Mouse (Mus musculus) midbrain, embryonic 15.5 days (tissue): ENCODE measurements around the gene Ctnnbip1. TPM values are rescaled to one million over a fixed set of nuclear protein-coding genes. Genes with fewer than 3 reads are reported as not detected.
A peak's percentile ranks its signal among the peaks of the same experiment; 100 is the strongest.

ENCODE experiments used
- ATAC-seq: fragments of 200-750 bp; cut with Nextera tagmentation; replicated peaks from 2 replicates; pipeline ENCODE4 v1.8.0; 2017; ENCODE audit warnings: moderate TSS enrichment
- H3K27ac ChIP-seq: fragments of 300-500 bp; sonication (generic); 2 replicates; pipeline ENCODE4 v1.5.1; 2015; ENCODE audit warnings: mild to moderate bottlenecking, inconsistent platforms
- H3K27me3 ChIP-seq: fragments of 300-500 bp; sonication (generic); replicated peaks from 2 replicates; pipeline ENCODE4 v1.6.1; 2015; ENCODE audit warnings: inconsistent platforms
- H3K36me3 ChIP-seq: fragments of 300-500 bp; sonication (generic); replicated peaks from 2 replicates; pipeline ENCODE4 v1.6.1; 2015; ENCODE audit warnings: inconsistent platforms
- H3K4me1 ChIP-seq: fragments of 300-500 bp; sonication (generic); 2 replicates; pipeline ENCODE4 v1.6.1; 2015; ENCODE audit warnings: inconsistent platforms
- H3K4me2 ChIP-seq: fragments of 300-500 bp; sonication (generic); 2 replicates; pipeline ENCODE4 v1.6.1; 2015; ENCODE audit warnings: inconsistent platforms, mild to moderate bottlenecking, moderate library complexity
- H3K4me3 ChIP-seq: fragments of 300-500 bp; sonication (generic); 2 replicates; pipeline ENCODE4 v1.5.1; 2015; ENCODE audit warnings: mild to moderate bottlenecking, inconsistent platforms
- H3K9ac ChIP-seq: fragments of 300-500 bp; sonication (generic); 2 replicates; pipeline ENCODE4 v1.6.1; 2015; ENCODE audit warnings: mild to moderate bottlenecking, inconsistent platforms
- H3K9me3 ChIP-seq: fragments of 300-500 bp; sonication (generic); 2 replicates; pipeline ENCODE4 v1.6.1; 2016; ENCODE audit warnings: inconsistent platforms
- WGBS: fragments of 180-500 bp; shearing (Covaris S2); methylation state at CpG from one replicate; pipeline ENCODE4 v1.1.7; 2015; ENCODE audit warnings: mixed read lengths; 5-methylcytosine and 5-hydroxymethylcytosine counted together
- polyA plus RNA-seq: library from polyadenylated mRNA; unstranded; fragments of >200 nt; fragmentation: Nextera tagmentation; extraction: Ambion mirVana; gene quantifications from 2 replicates; pipeline ENCODE4 v1.2.1, GENCODE M21; 2015

Ctnnbip1 gene
- polyA plus RNA-seq, 1 experiment from 2014 or later = 99.5 TPM

DNA sequence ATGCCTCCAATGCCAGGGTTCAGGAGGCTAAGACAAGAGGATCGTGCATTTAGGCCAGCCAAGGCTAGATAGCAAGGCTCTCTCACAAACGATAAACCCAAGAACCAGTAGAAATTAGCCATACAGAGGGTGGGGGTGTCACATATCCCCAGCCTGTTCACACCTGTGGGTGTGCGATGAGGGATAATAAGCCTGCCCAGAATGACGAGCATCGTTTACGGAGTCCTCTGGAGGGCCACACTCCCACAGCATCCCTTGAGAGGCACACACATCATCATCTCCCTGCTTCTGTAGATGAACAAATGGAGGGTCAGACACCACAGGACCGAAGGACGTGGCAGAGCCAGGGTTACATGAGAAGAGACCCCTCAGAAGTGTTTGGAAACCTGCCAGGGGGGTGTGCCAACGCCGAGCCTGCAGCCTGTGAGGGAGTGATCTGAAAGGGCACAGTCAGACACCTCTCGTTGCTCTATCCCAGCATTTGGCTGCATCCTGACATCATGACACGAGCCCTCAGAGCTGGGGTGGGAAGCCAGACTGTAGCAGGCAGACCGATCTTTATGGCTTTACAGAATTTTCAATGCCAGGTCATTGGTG is 60.1 kb downstream of the Ctnnbip1 start:
- Histone ChIP-seq H3K9ac (no peak overlapping the region), H3K9me3 (no peaks in the 10 kb centered on the region), H3K4me2 (no peak overlapping the region), H3K4me3 (no peak overlapping the region), H3K4me1 (peaks cover 32% of the 10 kb centered on the region), H3K27me3 (no peaks in the 10 kb centered on the region), H3K27ac (0 out of 2 replicates have a peak overlapping the region, but pooled peaks have one; percentile 3), H3K36me3 (no peaks in the 10 kb centered on the region)
- ATAC-seq = no peak
- WGBS = 57% methylated on average over 13 of the region's 13 CpGs

DNA sequence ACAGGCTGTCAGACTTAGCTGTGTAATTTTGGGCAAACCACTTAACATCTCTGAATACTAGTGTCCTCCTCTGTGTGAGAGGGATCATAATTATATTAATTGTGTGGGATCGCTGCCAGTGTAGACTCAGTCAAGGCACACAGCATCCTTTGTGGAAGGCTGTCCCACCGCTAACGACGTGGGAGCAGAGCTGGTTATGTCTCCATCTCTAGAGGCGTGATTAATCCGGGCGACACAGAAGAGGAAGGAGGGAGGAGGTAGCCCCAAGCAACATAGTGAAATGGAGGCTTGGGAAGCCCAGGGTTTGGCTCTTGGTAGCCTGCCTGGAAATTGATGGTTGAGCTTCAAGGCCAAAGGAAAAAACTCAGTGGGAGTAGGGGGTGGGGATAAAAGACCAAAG is 60.8 kb downstream of the Ctnnbip1 start:
- Histone ChIP-seq H3K4me3 (no peak overlapping the region), H3K9me3 (no peaks in the 10 kb centered on the region), H3K9ac (no peak overlapping the region), H3K36me3 (no peaks in the 10 kb centered on the region), H3K4me1 (peaks cover 32% of the 10 kb centered on the region), H3K27me3 (no peaks in the 10 kb centered on the region), H3K27ac (0 out of 2 replicates have a peak overlapping the region, but pooled peaks have one; percentile 3), H3K4me2 (no peak overlapping the region)
- peak; percentile 43 for ATAC-seq
- 21% methylated on average over 7 of the region's 7 CpGs for WGBS

DNA sequence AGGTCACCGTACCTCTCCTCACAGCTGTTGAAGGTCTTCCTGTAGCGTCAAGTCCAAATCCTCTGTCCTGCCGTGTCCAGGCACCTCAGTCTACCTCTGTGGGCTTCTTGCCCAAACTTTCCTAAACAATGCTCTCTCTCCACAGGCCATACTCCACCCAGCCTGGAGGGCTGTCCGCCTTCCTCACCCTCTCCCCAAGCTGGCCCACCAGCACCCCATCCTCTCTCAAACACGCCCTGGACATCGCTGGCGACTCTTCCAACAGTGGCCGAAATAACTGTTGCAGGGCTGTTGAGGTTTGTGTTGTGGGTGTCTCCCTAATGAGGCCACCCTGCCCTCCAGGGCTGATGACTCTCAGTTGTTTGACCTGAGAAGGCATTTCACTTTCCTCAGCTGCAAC is 67.2 kb downstream of the Ctnnbip1 start:
- 0 out of 2 replicates have a peak, but pooled peaks cover 4% of the 10 kb centered on the region for H3K27me3 ChIP-seq
- ATAC-seq = 0 out of 2 replicates have a peak, but pooled peaks have one; percentile 7
- H3K4me2 ChIP-seq = no peak overlapping the region
- no peak overlapping the region for H3K9ac ChIP-seq
- no peaks in the 10 kb centered on the region for H3K36me3 ChIP-seq
- H3K9me3 ChIP-seq = no peaks in the 10 kb centered on the region
- H3K4me1 ChIP-seq = peaks cover 24% of the 10 kb centered on the region
- H3K4me3 ChIP-seq = no peak overlapping the region
- no peak overlapping the region for H3K27ac ChIP-seq
- 84% methylated on average over 8 of the region's 8 CpGs for WGBS

GRCm38 (mm10) chr4:149586044-149586782 is 68.2 kb downstream of the Ctnnbip1 start, which contains the start of gene Clstn1:
Clstn1 (plus strand) TSS chr4:149586468.
- Histone ChIP-seq H3K4me2 (peak within 1 kb of the TSS; percentile 93), H3K36me3 (no peaks in the 10 kb centered on the region), H3K27me3 (0 out of 2 replicates have a peak, but pooled peaks cover 4% of the 10 kb centered on the region), H3K9me3 (no peaks in the 10 kb centered on the region), H3K27ac (peak within 1 kb of the TSS; percentile 88), H3K4me3 (peak within 1 kb of the TSS; percentile 96), H3K4me1 (peaks cover 24% of the 10 kb centered on the region), H3K9ac (peak within 1 kb of the TSS; percentile 94)
- peak; percentile 82 for ATAC-seq
- under 1% methylated on average over 73 of the region's 103 CpGs for WGBS

GRCm38 (mm10) chr4:149586783-149587595 is 69.0 kb downstream of the Ctnnbip1 start:
- whole genome bisulfite sequencing = under 1% methylated on average over 72 of the region's 72 CpGs
- peak overlapping the region; percentile 94 for H3K9ac ChIP-seq
- H3K4me1 ChIP-seq = peaks cover 27% of the 10 kb centered on the region
- peak overlapping the region; percentile 88 for H3K27ac ChIP-seq
- H3K4me3 ChIP-seq = peak overlapping the region; percentile 96
- H3K9me3 ChIP-seq = no peaks in the 10 kb centered on the region
- ATAC-seq = peak; percentile 63
- H3K36me3 ChIP-seq = no peaks in the 10 kb centered on the region
- H3K27me3 ChIP-seq = 0 out of 2 replicates have a peak, but pooled peaks cover 4% of the 10 kb centered on the region
- H3K4me2 ChIP-seq = peak overlapping the region; percentile 93

GRCm38 (mm10) chr4:149587596-149588168 is 69.6 kb downstream of the Ctnnbip1 start:
- ATAC-seq = peak; percentile 27
- Histone ChIP-seq H3K4me2 (peak overlapping the region; percentile 93), H3K4me3 (peak overlapping the region; percentile 96), H3K4me1 (peaks cover 31% of the 10 kb centered on the region), H3K9ac (peak overlapping the region; percentile 94), H3K27me3 (0 out of 2 replicates have a peak, but pooled peaks cover 4% of the 10 kb centered on the region), H3K36me3 (no peaks in the 10 kb centered on the region), H3K27ac (peak overlapping the region; percentile 88), H3K9me3 (no peaks in the 10 kb centered on the region)
- WGBS = 3% methylated on average over 24 of the region's 24 CpGs

DNA sequence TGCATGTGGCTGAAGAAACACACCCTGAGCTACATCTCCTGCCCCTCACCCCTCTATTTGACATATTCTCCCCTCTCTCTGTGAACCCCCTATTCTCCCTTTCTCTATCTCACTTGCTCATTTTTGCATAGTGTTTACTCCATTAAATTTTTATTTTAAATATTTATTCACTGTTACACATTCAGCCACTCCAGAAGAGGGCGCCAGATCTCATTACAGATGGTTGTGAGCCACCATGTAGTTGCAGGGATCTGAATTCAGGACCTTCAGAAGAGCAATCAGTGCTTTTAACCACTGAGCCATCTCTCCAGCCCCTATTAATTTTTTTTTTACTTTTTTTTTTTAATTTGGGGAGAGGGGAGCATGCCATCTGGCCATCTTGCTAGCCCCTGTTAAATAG is 72.2 kb downstream of the Ctnnbip1 start:
- ATAC-seq = no peak
- 88% methylated on average over 1 of the region's 1 CpGs for WGBS
- no peak overlapping the region for H3K27ac ChIP-seq
- H3K4me3 ChIP-seq = no peak overlapping the region
- no peaks in the 10 kb centered on the region for H3K36me3 ChIP-seq
- no peak overlapping the region for H3K9ac ChIP-seq
- H3K4me2 ChIP-seq = no peak overlapping the region
- no peaks in the 10 kb centered on the region for H3K9me3 ChIP-seq
- H3K4me1 ChIP-seq = peaks cover 43% of the 10 kb centered on the region
- H3K27me3 ChIP-seq = 0 out of 2 replicates have a peak, but pooled peaks cover 4% of the 10 kb centered on the region

- H3K36me3 ChIP-seq = no peaks in the 10 kb centered on the region
Measured at GRCm38 (mm10) chr4:149591486-149591885, 73.5 kb downstream of the Ctnnbip1 start.

GRCm38 (mm10) chr4:149594913-149595581 is 77.0 kb downstream of the Ctnnbip1 start:
- ATAC-seq = no peak
- H3K27ac ChIP-seq = peak overlapping the region; percentile 14; the same call in 1 of the 2 replicates

More at GRCm38 (mm10) chr4:149591486-149591885, 73.5 kb downstream of the Ctnnbip1 start:
- no peak for ATAC-seq
- H3K27ac ChIP-seq = no peak overlapping the region
- H3K4me3 ChIP-seq = no peak overlapping the region
- H3K9me3 ChIP-seq = no peaks in the 10 kb centered on the region
- WGBS = 92% methylated on average over 2 of the region's 2 CpGs
- H3K9ac ChIP-seq = no peak overlapping the region
- H3K27me3 ChIP-seq = 0 out of 2 replicates have a peak, but pooled peaks cover 4% of the 10 kb centered on the region
- H3K4me1 ChIP-seq = peaks cover 47% of the 10 kb centered on the region
- H3K4me2 ChIP-seq = no peak overlapping the region

DNA sequence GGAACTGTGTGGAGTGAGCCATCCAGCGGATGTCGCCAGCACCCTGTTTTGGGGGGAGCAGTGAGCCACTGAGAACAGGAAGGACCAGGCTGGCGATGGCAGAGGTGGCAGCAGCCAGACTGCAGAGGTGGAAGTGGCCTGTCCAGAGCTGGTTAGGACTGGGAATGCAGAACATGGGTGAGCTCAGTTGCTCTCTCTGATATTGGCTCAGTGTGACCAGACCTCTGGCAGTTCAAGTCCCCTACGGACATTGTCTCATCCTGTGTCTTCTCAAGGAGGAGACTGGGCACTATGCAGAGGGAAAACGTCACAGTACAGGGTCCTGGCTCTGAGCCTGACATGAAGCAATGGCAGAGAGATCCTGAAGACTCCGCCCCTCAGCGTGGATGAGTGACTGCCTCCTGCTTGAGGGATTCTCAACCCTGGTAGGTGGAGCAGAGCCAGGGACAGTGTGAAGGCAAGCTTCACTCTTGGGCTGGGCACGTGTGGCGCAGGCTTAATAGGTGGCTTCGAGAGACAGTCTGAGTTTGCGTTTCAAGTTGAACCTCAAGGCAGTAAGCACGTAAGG is 79.7 kb downstream of the Ctnnbip1 start:
- no peak overlapping the region for H3K4me3 ChIP-seq
- no peak overlapping the region for H3K9ac ChIP-seq
- H3K4me2 ChIP-seq = no peak overlapping the region
- 81% methylated on average over 12 of the region's 12 CpGs for WGBS
- no peak overlapping the region for H3K27ac ChIP-seq
- H3K27me3 ChIP-seq = no peaks in the 10 kb centered on the region
- peaks cover 26% of the 10 kb centered on the region for H3K4me1 ChIP-seq
- H3K9me3 ChIP-seq = no peaks in the 10 kb centered on the region
- H3K36me3 ChIP-seq = no peaks in the 10 kb centered on the region
- no peak; the same call in 1 of the 2 replicates for ATAC-seq

More at GRCm38 (mm10) chr4:149594913-149595581, 77.0 kb downstream of the Ctnnbip1 start:
- WGBS = 47% methylated on average over 9 of the region's 9 CpGs
- H3K9me3 ChIP-seq = no peaks in the 10 kb centered on the region
- no peak overlapping the region for H3K4me3 ChIP-seq
- H3K4me1 ChIP-seq = peaks cover 26% of the 10 kb centered on the region
- no peaks in the 10 kb centered on the region for H3K27me3 ChIP-seq
- H3K4me2 ChIP-seq = no peak overlapping the region
- no peaks in the 10 kb centered on the region for H3K36me3 ChIP-seq
- H3K9ac ChIP-seq = no peak overlapping the region

- Histone ChIP-seq H3K27ac (no peak overlapping the region), H3K36me3 (no peaks in the 10 kb centered on the region), H3K9ac (no peak overlapping the region), H3K27me3 (no peaks in the 10 kb centered on the region), H3K4me2 (no peak overlapping the region), H3K4me1 (peaks cover 21% of the 10 kb centered on the region), H3K9me3 (no peaks in the 10 kb centered on the region), H3K4me3 (no peak overlapping the region)
- 88% methylated on average over 6 of the region's 6 CpGs for WGBS
- no peak for ATAC-seq
Measured at GRCm38 (mm10) chr4:149599549-149599948, 81.5 kb downstream of the Ctnnbip1 start.
